In genomic region chr8:64691591-64692401, GRCm38 (mm10) we compare ENCODE assay signal across 10 mouse cellular contexts. TPM values are rescaled to one million over a fixed set of nuclear protein-coding genes. Genes with fewer than 3 reads are reported as not detected.
A peak's percentile ranks its signal among the peaks of the same experiment; 100 is the strongest.
DNase-seq lines count a peak whose midpoint lies in the region; ATAC-seq and TF ChIP-seq lines count a peak whose summit lies in the region.
"Had no signal": no experiment of that assay in that cellular context is flagged by ENCODE, and none has a peak within 500 bp of the region (broad histone marks: within the 10 kb centered on the region; RNA-seq: fewer than 3 reads in every experiment).

No protein-coding gene starts in this region.

- peak overlapping the region; percentile 77 for H3K9ac ChIP-seq in intestine, embryonic 16.5 days (ENCODE audit: low read depth, low read length)

- no peaks in the 10 kb centered on the region for H3K9me3 ChIP-seq in intestine, embryonic 16.5 days (ENCODE audit: control insufficient read depth, low read length)

- WGBS in intestine, embryonic 16.5 days = 16% methylated on average over 16 of the region's 16 CpGs

- no peak overlapping the region for H3K27ac ChIP-seq in testis, adult 2 months (ENCODE audit: control insufficient read depth, insufficient read depth, low read depth, low read length)
- H3K27ac ChIP-seq in intestine, embryonic 16.5 days (ENCODE audit: low read length) = peak overlapping the region; percentile 37

- no peak for TF ChIP-seq CTCF in testis, adult 2 months (IDR thresholded peaks at IDR 0.05; ENCODE audit: control insufficient read depth, insufficient read depth, insufficient replicate concordance, low read depth, low read length)

- H3K4me2 ChIP-seq in intestine, embryonic 16.5 days (ENCODE audit: low read depth, low read length) = peak overlapping the region; percentile 96

- no peak for TF ChIP-seq POLR2A in testis, adult 2 months (IDR thresholded peaks at IDR 0.05; ENCODE audit: control insufficient read depth, low read depth, low read length)

- no peaks in the 10 kb centered on the region for H3K27me3 ChIP-seq in testis, adult 2 months (ENCODE audit: control insufficient read depth, insufficient read depth, low read length)
- H3K27me3 ChIP-seq in intestine, embryonic 16.5 days (replicated peaks; ENCODE audit: control insufficient read depth, insufficient read depth, low read length) = no peaks in the 10 kb centered on the region
- H3K27me3 ChIP-seq: CH12.LX had no signal

- H3K36me3 ChIP-seq in testis, adult 2 months (ENCODE audit: control insufficient read depth, insufficient read depth, low read length) = no peaks in the 10 kb centered on the region
- no peaks in the 10 kb centered on the region for H3K36me3 ChIP-seq in intestine, embryonic 16.5 days (ENCODE audit: control insufficient read depth, insufficient read depth, low read length)

- peak; percentile 38 to 53 for DNase-seq in frontal cortex, postnatal 36 days (ENCODE audit: low spot score in 2 of 2)
- DNase-seq in frontal cortex, postnatal 10 days (ENCODE audit: low spot score in 2 of 2) = no peak
- no peak for DNase-seq in testis, postnatal 10 days (ENCODE audit: low spot score)
- peak; percentile 24 for DNase-seq in retina, postnatal 1 day
- no peak for DNase-seq in urinary bladder, postnatal 4 days (ENCODE audit: low spot score in 2 of 2)
- no peak for DNase-seq in lung, postnatal 36 days

- no peak for ATAC-seq in intestine, embryonic 16.5 days

- peaks cover 6% of the 10 kb centered on the region for H3K4me1 ChIP-seq in testis, adult 2 months (ENCODE audit: control insufficient read depth, insufficient read depth, low read length)
- H3K4me1 ChIP-seq in intestine, embryonic 16.5 days (ENCODE audit: control insufficient read depth, insufficient read depth, low read length) = peaks cover 4% of the 10 kb centered on the region; the same call in 1 of the 2 replicates

- H3K4me3 ChIP-seq in testis, adult 2 months (ENCODE audit: control insufficient read depth, low read depth, low read length) = peak overlapping the region; percentile 82
- peak overlapping the region; percentile 71 for H3K4me3 ChIP-seq in intestine, embryonic 16.5 days (ENCODE audit: low read length)
- H3K4me3 ChIP-seq: erythroblast, embryonic 14.5 days had no signal

RNA-seq across cellular contexts. Expression of gene Cpe, which starts 1.1 kb away (rescaled TPM):
- 30.7 and 42.5 TPM in 2 replicates for polyA plus RNA-seq in testis, adult 2 months (2012; rRNA removed)
- polyA plus RNA-seq in intestine, embryonic 16.5 days (2015; fragmentation: Nextera tagmentation; extraction: Ambion mirVana) = 149 and 153 TPM in 2 replicates
- polyA plus RNA-seq: erythroblast, embryonic 14.5 days had no signal

RNA-seq across cellular contexts. Expression of gene Msmo1, which starts 41.8 kb away (rescaled TPM):
- polyA plus RNA-seq in testis, adult 2 months (2012; rRNA removed) = 6.6 and 9.9 TPM in 2 replicates
- polyA plus RNA-seq in intestine, embryonic 16.5 days (2015; fragmentation: Nextera tagmentation; extraction: Ambion mirVana) = 210 and 225 TPM in 2 replicates

Comparison
In these comparisons a context has a peak if more than half of its experiments do, and no peak if none do; other contexts are left out.
1. DNase-seq: peak in frontal cortex, postnatal 36 days (2 of 2) and retina, postnatal 1 day (single experiment); none in frontal cortex, postnatal 10 days (0 of 2), testis, postnatal 10 days (single experiment), urinary bladder, postnatal 4 days (0 of 2) and lung, postnatal 36 days (single experiment).
2. RNA of gene Msmo1, which starts 41.8 kb away (polyA plus RNA-seq): 210 to 225 TPM in intestine, embryonic 16.5 days; 6.6 to 9.9 TPM in testis, adult 2 months; every median in the first group is over 10 times any median in the second.